Mouse (Mus musculus): ENCODE results near the gene Faf1. TPM values are rescaled to one million over a fixed set of nuclear protein-coding genes. Genes with fewer than 3 reads are reported as not detected.
A peak's percentile ranks its signal among the peaks of the same experiment; 100 is the strongest.

The Faf1 gene
- total and polyA plus RNA-seq, 2 experiments from 2014 or later: 33.7 to 36.8 TPM

- Histone ChIP-seq H3K27ac (ENCODE audit: low read depth, low read length) (no peak overlapping the region), H3K4me3 (ENCODE audit: low read depth, low read length) (no peak overlapping the region), H3K4me2 (ENCODE audit: low read depth, low read length, poor library complexity, severe bottlenecking) (no peak overlapping the region), H3K9ac (replicated peaks; ENCODE audit: low read length, poor library complexity, severe bottlenecking) (no peak overlapping the region), H3K36me3 (ENCODE audit: insufficient read depth, low read length) (no peaks in the 10 kb centered on the region), H3K27me3 (ENCODE audit: insufficient read depth, low read length) (peaks cover 69% of the 10 kb centered on the region), H3K4me1 (ENCODE audit: insufficient read depth, low read length) (no peaks in the 10 kb centered on the region), H3K9me3 (ENCODE audit: low read length) (no peaks in the 10 kb centered on the region)
- ATAC-seq (ENCODE audit: low FRiP score) (no peak), DNase-seq (ENCODE audit: low spot score) (no peak)
- WGBS: 3% methylated on average over 33 of the region's 33 CpGs
- TF ChIP-seq CTCF (IDR thresholded peaks at IDR 0.05): no peak
These were observed 298.4 kb downstream of the Faf1 start for GRCm38 (mm10) chr4:109974655-109975380.

GRCm38 (mm10) chr4:109975381-109976240 lies 299.2 kb downstream of the Faf1 start:
- no peak overlapping the region for H3K9ac ChIP-seq (replicated peaks; ENCODE audit: low read length, poor library complexity, severe bottlenecking)
- ATAC-seq (ENCODE audit: low FRiP score): no peak
- no peak overlapping the region for H3K27ac ChIP-seq (ENCODE audit: low read depth, low read length)
- 12% methylated on average over 25 of the region's 25 CpGs for WGBS
- no peaks in the 10 kb centered on the region for H3K4me1 ChIP-seq (ENCODE audit: insufficient read depth, low read length)
- no peak overlapping the region for H3K4me2 ChIP-seq (ENCODE audit: low read depth, low read length, poor library complexity, severe bottlenecking)
- H3K36me3 ChIP-seq (ENCODE audit: insufficient read depth, low read length): no peaks in the 10 kb centered on the region
- H3K4me3 ChIP-seq (ENCODE audit: low read depth, low read length): no peak overlapping the region
- TF ChIP-seq CTCF (IDR thresholded peaks at IDR 0.05): no peak
- DNase-seq (ENCODE audit: low spot score): no peak
- no peaks in the 10 kb centered on the region for H3K9me3 ChIP-seq (ENCODE audit: low read length)
- peaks cover 76% of the 10 kb centered on the region for H3K27me3 ChIP-seq (ENCODE audit: insufficient read depth, low read length)

- Histone ChIP-seq H3K27me3 (ENCODE audit: insufficient read depth, low read length) (peaks cover 81% of the 10 kb centered on the region), H3K4me3 (ENCODE audit: low read depth, low read length) (no peak overlapping the region; the same call in 1 of the 2 replicates), H3K9ac (replicated peaks; ENCODE audit: low read length, poor library complexity, severe bottlenecking) (no peak overlapping the region), H3K4me1 (ENCODE audit: insufficient read depth, low read length) (no peaks in the 10 kb centered on the region), H3K36me3 (ENCODE audit: insufficient read depth, low read length) (no peaks in the 10 kb centered on the region), H3K9me3 (ENCODE audit: low read length) (no peaks in the 10 kb centered on the region), H3K27ac (ENCODE audit: low read depth, low read length) (no peak overlapping the region), H3K4me2 (ENCODE audit: low read depth, low read length, poor library complexity, severe bottlenecking) (no peak overlapping the region)
- TF ChIP-seq CTCF (IDR thresholded peaks at IDR 0.05): no peak
- no peak for DNase-seq (ENCODE audit: low spot score)
- ATAC-seq (ENCODE audit: low FRiP score): no peak
- WGBS: 1% methylated on average over 34 of the region's 34 CpGs
These were observed 300.1 kb downstream of the Faf1 start for GRCm38 (mm10) chr4:109976273-109977147.

GRCm38 (mm10) chr4:109977148-109978067 lies 301.0 kb downstream of the Faf1 start, which contains the start of gene Dmrta2:
Gene Dmrta2 (plus strand): TSS chr4:109978053.
- Histone ChIP-seq H3K9me3 (ENCODE audit: low read length) (no peaks in the 10 kb centered on the region), H3K9ac (replicated peaks; ENCODE audit: low read length, poor library complexity, severe bottlenecking) (no peak within 1 kb of the TSS), H3K36me3 (ENCODE audit: insufficient read depth, low read length) (no peaks in the 10 kb centered on the region), H3K27me3 (ENCODE audit: insufficient read depth, low read length) (peaks cover 90% of the 10 kb centered on the region), H3K27ac (ENCODE audit: low read depth, low read length) (no peak within 1 kb of the TSS), H3K4me2 (ENCODE audit: low read depth, low read length, poor library complexity, severe bottlenecking) (peak within 1 kb of the TSS; percentile 32), H3K4me3 (ENCODE audit: low read depth, low read length) (peak within 1 kb of the TSS; percentile 17), H3K4me1 (ENCODE audit: insufficient read depth, low read length) (no peaks in the 10 kb centered on the region)
- peak; percentile 39 for DNase-seq (ENCODE audit: low spot score)
- under 1% methylated on average over 62 of the region's 64 CpGs for WGBS
- ATAC-seq (ENCODE audit: low FRiP score): peak; percentile 36
- no peak for TF ChIP-seq CTCF (IDR thresholded peaks at IDR 0.05)
